Mouse (Mus musculus) CH12F3 (cell line): ENCODE results near the gene Pxt1.

Source experiments
- in situ Hi-C: fragments of 300-500 bp; cut with MboI; formaldehyde crosslinking; loops from 2 replicates; pipeline ENCODE4 v1.14.3; 2020; ENCODE audit warnings: low sequenced_read_pairs

The Pxt1 gene

GRCm38 (mm10) chr17:28947011-28947939 lies 3.6 kb upstream of the Pxt1 start:
- in situ Hi-C loops = no loop called here

- in situ Hi-C loops = no loop called here
Measured at GRCm38 (mm10) chr17:28944481-28944880, 841 bp upstream of the Pxt1 start.

DNA sequence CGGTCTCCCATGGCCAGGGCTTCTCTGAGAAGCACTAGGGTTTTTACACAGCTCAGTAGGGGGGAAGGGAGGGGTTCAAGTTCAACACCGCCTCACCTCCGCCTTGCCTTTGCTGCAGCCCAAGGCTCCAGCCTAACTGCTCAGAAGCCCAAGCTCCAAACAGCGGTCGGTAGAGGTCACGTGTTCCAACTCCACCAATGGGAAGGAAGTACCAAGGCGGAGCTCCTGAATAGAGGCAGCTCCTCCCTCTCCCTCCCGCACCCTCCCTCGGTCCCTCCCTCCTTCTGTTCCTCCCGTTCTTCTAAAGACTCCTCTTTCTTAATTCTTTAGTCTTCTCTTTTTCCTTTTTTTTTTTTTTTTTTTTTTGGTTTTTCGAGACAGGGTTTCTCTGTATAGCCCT lies 1.5 kb downstream of the Pxt1 start:
- in situ Hi-C loops = no loop called here

- in situ Hi-C loops = no loop called here
Measured at GRCm38 (mm10) chr17:28940776-28941555, 2.7 kb downstream of the Pxt1 start.

DNA sequence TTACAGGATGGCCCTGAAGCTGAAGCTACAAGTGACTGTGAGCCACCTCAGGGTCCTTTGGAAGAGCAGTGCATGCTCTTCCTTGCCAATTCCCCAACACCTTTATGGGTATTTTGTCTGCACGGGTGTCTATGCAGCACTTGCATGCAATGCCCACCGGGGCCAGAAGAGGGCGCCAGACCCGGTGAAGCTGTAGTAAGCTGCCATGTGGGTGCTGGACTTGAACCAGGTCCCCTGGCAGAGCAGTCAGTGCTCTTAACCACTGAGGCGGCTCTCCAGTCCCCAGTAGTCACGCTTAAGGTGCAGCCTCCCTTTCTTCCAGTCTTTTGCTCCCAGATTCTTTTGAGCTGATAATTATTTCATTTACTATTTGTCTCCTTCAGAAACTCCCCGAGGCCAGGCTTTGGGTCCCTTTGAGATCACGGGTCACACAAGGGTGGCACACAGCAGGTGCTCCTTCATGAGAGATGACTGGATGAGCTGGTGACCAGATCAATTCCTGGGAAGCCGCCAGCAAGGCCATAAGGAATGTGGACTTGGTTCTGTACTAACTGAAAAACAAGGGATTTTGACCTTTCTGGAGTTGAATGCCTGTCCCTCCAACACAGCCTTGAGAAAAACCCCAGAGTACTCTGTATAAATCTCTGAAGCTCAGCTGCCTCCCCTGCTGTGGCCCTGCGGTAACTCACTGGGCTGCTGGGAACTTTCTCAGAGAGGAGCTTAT lies 6.9 kb downstream of the Pxt1 start:
- in situ Hi-C loops = no loop called here

DNA sequence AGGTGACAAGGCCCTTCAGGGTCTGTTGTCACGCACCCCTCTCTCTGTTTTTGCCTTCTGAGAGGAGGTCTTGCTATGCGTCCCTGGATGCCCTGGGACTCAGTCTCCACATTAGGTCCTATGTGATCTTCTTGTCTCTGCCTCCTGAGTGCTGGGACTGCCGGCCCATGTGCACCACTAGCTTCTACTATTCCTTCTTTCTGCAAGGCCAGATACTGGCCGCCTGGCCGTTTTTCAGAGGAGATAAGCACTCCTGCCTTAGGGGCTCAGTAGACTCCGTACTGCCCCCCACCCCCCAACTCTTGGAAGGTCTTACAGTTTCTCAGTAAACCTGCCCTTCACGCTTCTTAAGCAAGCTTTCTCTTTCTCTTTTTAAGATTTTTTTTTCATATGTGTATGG lies 7.5 kb downstream of the Pxt1 start:
- in situ Hi-C loops = no loop called here

DNA sequence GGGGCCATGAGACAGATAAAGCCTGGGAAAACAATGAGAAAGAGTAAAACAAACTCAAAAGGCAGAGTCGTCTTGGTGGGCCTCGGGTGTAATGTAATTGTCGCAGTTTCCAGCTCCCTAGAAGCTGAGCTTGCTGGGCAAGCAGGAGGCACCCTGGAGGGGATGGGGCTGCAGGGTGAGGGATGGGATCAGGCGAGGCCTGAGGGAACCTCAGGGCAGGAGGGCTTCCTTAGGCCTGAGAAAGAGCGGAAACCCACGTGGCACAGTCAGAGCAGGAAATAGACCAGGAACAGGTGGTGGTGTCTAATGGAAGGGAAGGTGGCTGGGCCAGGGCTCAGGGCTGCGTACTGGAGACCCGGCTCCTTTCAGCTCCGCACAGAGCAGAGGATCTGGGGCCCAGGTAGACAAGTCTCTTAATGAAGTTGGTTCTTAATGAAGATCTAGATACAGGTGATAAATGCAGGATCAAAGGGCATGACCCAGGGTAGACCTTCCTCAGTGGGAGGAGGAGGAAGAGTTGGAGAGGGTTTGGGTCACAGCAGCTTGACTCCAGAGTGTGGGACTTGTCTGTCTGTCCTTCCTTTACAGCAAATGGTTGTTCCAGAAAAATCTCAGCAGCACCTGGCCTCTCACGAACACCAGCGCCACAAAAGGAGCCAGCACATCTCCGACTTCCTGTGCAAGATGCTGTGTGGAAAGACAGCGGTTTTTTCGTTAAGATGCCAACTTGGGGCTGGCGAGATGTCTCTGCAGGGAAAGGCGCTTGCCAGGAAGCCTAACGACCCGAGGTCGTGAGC lies 9.3 kb downstream of the Pxt1 start:
- in situ Hi-C loops = no loop called here

DNA sequence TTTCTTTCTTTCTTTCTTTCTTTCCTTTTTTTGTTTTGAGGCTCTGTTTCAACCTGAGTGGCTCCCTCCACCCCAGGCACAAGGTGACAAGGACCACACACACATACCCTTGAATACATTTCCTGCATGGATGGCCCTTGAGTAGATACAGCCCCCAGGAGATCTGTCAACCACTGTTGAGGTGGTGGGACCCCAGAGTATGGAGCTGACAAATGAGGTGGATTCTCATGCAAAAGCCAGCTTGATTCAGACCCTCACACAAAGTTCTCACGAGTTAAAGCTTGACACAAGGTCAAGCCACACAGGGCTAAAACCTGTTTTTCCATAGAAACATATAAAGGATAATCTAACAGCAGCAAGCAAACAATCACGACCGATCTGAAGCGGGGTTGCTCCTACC lies 11.4 kb downstream of the Pxt1 start:
- in situ Hi-C loops = no loop called here

GRCm38 (mm10) chr17:28931436-28932211 lies 12.0 kb downstream of the Pxt1 start:
- in situ Hi-C loops = no loop called here

- in situ Hi-C loops = no loop called here
Measured at GRCm38 (mm10) chr17:28930392-28931074, 13.1 kb downstream of the Pxt1 start.

- in situ Hi-C loops = no loop called here
Measured at GRCm38 (mm10) chr17:28929369-28929768, 14.3 kb downstream of the Pxt1 start.

- in situ Hi-C loops = no loop called here
Measured at GRCm38 (mm10) chr17:28928004-28928403, 15.6 kb downstream of the Pxt1 start.

GRCm38 (mm10) chr17:28926866-28927635 lies 16.6 kb downstream of the Pxt1 start:
- in situ Hi-C loops = no loop called here

- in situ Hi-C loops = no loop called here
Measured at GRCm38 (mm10) chr17:28926380-28926779, 17.3 kb downstream of the Pxt1 start.

- in situ Hi-C loops = no loop called here
Measured at GRCm38 (mm10) chr17:28924957-28925595, 18.6 kb downstream of the Pxt1 start.

- in situ Hi-C loops = no loop called here
Measured at GRCm38 (mm10) chr17:28922096-28922495, 21.5 kb downstream of the Pxt1 start.

DNA sequence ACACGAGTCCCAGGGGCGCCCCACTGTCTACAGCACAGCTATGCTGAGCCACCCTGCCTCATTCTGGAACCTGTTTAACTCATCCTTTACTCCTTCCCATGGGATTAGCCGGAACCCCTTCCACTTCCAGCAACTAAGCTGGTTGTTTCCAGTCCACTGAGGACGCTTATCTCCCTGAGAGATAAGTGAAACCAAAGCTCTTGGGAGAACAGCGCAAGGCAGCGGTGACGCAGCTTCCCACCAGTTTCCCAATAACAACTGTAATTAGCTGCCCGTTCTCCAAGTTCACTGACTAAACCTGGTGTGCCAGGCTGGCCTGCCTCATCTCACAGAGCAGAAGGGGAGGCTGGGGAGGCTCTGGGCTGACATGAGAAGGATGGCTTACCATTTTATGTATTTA lies 22.6 kb downstream of the Pxt1 start:
- in situ Hi-C loops = no loop called here

DNA sequence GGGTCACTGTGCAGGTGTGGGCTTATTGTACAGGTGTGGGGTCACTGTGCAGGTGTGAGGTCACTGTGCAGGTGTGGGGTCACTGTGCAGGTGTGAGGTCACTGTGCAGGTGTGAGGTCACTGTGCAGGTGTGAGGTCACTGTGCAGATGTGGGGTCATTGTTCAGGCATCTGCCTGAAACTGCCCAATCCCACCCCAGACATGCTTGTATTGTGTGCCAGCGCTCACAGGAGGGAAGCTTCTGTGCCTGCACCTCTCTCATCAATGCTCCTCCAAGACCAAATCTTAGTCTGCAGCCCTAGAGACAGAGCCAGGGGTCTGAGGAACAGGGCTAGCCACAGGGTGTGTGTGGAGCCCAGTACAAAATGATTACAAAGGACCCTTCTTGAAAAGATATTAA lies 27.1 kb downstream of the Pxt1 start:
- in situ Hi-C loops = no loop called here
